Mouse (Mus musculus): ENCODE measurements at regions not wholly inside any gene's neighbourhood (a gene's known extent, or its start where the extent isn't known, plus 50 kb on each side); places are given as distances from the start of the nearest gene placed in this dataset.
A peak's percentile ranks its signal among the peaks of the same experiment; 100 is the strongest.

DNA sequence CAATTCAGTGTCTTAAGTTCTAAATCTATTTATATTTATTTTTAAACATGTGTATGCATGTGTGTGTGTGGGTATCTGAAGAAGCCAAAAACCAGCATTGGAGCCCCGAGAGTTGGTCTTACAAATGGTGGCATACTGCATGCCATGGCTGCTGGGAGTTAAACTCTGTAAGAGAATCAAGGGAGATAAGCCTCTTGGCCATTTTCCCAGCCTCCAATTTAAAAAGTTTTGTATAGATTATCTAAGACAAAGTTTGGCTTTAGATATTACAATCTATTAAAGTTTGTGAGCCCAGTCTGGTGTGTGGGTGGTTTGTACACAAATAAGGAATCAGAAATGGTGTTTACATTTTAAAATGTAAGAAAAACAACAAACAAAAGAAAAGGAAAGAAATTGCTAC, 343.2 kb upstream of the Marcks start:
- Histone ChIP-seq H3K79me2 (ENCODE audit: control insufficient read depth, insufficient read depth) (no peaks in the 10 kb centered on the region), H3K4me3 (no peak overlapping the region), H3K27me3 (ENCODE audit: control insufficient read depth, insufficient read depth, insufficient read length) (no peaks in the 10 kb centered on the region), H3K4me2 (ENCODE audit: low read depth) (no peak overlapping the region), H3K36me3 (ENCODE audit: control insufficient read depth, insufficient read depth) (no peaks in the 10 kb centered on the region), H3ac (ENCODE audit: control insufficient read depth, insufficient read length) (no peak overlapping the region)
- TF ChIP-seq TCF3 (IDR thresholded peaks at IDR 0.05; ENCODE audit: insufficient read length, low read depth) = no peak
- TF ChIP-seq E2F4 (IDR thresholded peaks at IDR 0.05; ENCODE audit: insufficient read depth) = no peak
- no peak for TF ChIP-seq MYOD1 (IDR thresholded peaks at IDR 0.05; ENCODE audit: control insufficient read depth in 1 of 3, insufficient read length in 2 of 3, low read depth in 2 of 3)
- TF ChIP-seq MYOG (IDR thresholded peaks at IDR 0.05; ENCODE audit: control insufficient read depth in 1 of 3, insufficient read depth in 1 of 3, insufficient read length in 2 of 3, low read depth in 2 of 3) = no peak
- no peak for TF ChIP-seq MAX (IDR thresholded peaks at IDR 0.05; ENCODE audit: low read depth)
- no peak for TF ChIP-seq USF1 (IDR thresholded peaks at IDR 0.05; ENCODE audit: low read depth)
- no peak for TF ChIP-seq POLR2AphosphoS2 (IDR thresholded peaks at IDR 0.05; ENCODE audit: insufficient read length, low read depth)
- TF ChIP-seq SRF (IDR thresholded peaks at IDR 0.05; ENCODE audit: control insufficient read depth, insufficient read length, low read depth) = no peak
- TF ChIP-seq TCF12 (IDR thresholded peaks at IDR 0.05; ENCODE audit: insufficient read depth, poor library complexity, severe bottlenecking) = no peak
- TF ChIP-seq POLR2A (IDR thresholded peaks at IDR 0.05; ENCODE audit: insufficient read length, low read depth) = no peak
- no peak for TF ChIP-seq CEBPB (IDR thresholded peaks at IDR 0.05; ENCODE audit: insufficient read depth, poor library complexity, severe bottlenecking)
- no peak for TF ChIP-seq REST (IDR thresholded peaks at IDR 0.05; ENCODE audit: insufficient read depth, insufficient read length)

DNA sequence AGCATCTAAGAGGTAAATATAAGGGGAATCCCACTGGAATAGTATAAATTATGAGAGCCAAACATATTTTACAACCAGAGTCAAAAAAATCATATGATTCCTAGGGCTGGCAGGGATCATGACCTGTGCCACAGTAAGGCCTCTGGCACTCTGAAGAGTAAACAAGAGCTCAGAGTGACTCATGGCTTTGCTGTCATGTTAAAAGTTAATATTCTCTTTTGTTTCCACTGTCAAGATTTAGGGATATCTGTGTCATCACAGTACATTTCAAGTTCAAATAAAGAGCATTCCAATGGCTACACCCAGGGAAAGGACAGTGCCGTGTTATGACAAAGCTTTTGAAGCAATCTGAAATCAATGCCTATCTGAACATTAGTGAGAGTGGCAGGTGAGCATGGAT, 341.6 kb upstream of the Marcks start:
- Histone ChIP-seq H3K27me3 (ENCODE audit: control insufficient read depth, insufficient read depth, insufficient read length) (no peaks in the 10 kb centered on the region), H3K36me3 (ENCODE audit: control insufficient read depth, insufficient read depth) (no peaks in the 10 kb centered on the region), H3K79me2 (ENCODE audit: control insufficient read depth, insufficient read depth) (no peaks in the 10 kb centered on the region), H3ac (ENCODE audit: control insufficient read depth, insufficient read length) (no peak overlapping the region), H3K4me2 (ENCODE audit: low read depth) (peak overlapping the region; percentile 34), H3K4me3 (no peak overlapping the region)
- TF ChIP-seq SRF (IDR thresholded peaks at IDR 0.05; ENCODE audit: control insufficient read depth, insufficient read length, low read depth) = no peak

DNA sequence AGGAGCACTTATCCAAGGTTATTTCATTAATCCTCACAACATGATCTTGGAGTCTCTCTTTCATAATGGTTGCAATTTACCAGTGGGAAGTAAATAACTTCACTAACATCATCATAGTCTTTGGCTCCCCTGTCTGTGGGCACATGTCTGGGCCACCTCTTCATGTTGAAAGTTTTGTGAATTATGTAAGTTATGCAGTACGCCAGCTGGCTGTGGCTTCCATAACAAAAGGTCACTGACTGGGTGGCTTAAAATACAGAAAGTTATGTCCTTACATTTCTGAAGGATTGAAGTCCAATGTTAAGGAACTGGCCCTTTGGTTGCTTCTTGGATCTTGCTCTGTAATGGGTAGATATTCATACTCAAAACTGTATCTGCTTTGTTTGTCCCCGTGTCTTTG, 339.4 kb upstream of the Marcks start:
- no peak overlapping the region for H3K4me2 ChIP-seq (ENCODE audit: low read depth)
- H3ac ChIP-seq (ENCODE audit: control insufficient read depth, insufficient read length) = no peak overlapping the region
- TF ChIP-seq REST (IDR thresholded peaks at IDR 0.05; ENCODE audit: insufficient read depth, insufficient read length) = no peak
- peak in 1 of 3 experiments; percentile 10 for TF ChIP-seq MYOG (IDR thresholded peaks at IDR 0.05; ENCODE audit: control insufficient read depth in 1 of 3, insufficient read depth in 1 of 3, insufficient read length in 2 of 3, low read depth in 2 of 3)
- no peaks in the 10 kb centered on the region for H3K79me2 ChIP-seq (ENCODE audit: control insufficient read depth, insufficient read depth)
- H3K27me3 ChIP-seq (ENCODE audit: control insufficient read depth, insufficient read depth, insufficient read length) = no peaks in the 10 kb centered on the region
- H3K4me3 ChIP-seq = no peak overlapping the region
- no peaks in the 10 kb centered on the region for H3K36me3 ChIP-seq (ENCODE audit: control insufficient read depth, insufficient read depth)

DNA sequence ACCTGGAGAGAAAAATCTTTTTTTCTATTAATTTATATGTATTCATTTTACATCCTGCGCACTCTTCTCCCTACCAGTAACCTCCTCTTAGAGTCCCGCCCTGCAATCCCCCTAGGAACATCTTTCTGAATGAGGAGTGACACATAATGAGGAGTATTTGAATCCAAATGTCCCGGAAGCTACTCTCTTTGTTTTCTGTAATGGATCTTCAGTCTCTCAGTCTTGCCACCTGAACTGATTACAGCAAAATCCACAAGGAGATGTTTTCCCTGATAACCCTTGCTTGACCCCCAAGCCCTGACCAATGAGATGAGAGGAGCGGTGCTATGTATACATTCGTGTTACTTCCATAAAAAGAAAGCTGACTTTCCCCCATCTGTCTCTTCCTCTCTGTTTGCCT, 334.4 kb upstream of the Marcks start:
- TF ChIP-seq SRF (IDR thresholded peaks at IDR 0.05; ENCODE audit: control insufficient read depth, insufficient read length, low read depth) (no peak), TCF12 (IDR thresholded peaks at IDR 0.05; ENCODE audit: insufficient read depth, poor library complexity, severe bottlenecking) (no peak), REST (IDR thresholded peaks at IDR 0.05; ENCODE audit: insufficient read depth, insufficient read length) (no peak), TCF3 (IDR thresholded peaks at IDR 0.05; ENCODE audit: insufficient read length, low read depth) (no peak), MYOD1 (IDR thresholded peaks at IDR 0.05; ENCODE audit: control insufficient read depth in 1 of 3, insufficient read length in 2 of 3, low read depth in 2 of 3) (no peak), CEBPB (IDR thresholded peaks at IDR 0.05; ENCODE audit: insufficient read depth, poor library complexity, severe bottlenecking) (no peak), USF1 (IDR thresholded peaks at IDR 0.05; ENCODE audit: low read depth) (no peak), MAX (IDR thresholded peaks at IDR 0.05; ENCODE audit: low read depth) (no peak), E2F4 (IDR thresholded peaks at IDR 0.05; ENCODE audit: insufficient read depth) (no peak)
- no peaks in the 10 kb centered on the region for H3K27me3 ChIP-seq (ENCODE audit: control insufficient read depth, insufficient read depth, insufficient read length)
- no peak overlapping the region for H3K4me2 ChIP-seq (ENCODE audit: low read depth)

DNA sequence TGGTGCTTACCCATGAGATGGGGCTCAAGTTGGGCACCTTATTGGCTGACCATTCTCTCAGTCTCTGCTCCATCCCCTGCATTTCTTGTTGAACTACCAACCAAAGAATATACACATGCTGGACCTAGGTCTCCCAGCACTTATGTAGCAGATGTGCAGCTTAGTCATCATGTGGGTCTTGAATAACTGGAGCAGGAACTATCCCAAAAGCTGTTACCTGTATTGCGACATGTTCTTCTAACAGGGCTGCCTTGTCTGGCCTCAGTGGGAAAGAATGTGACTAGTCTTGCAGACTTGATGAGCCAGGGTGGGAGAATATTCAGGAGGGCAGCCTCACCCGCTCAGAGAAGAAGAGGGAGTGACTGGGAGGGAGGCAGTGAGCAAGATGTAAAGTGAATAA, 318.7 kb upstream of the Marcks start:
- Histone ChIP-seq H3K79me2 (ENCODE audit: control insufficient read depth, insufficient read depth) (no peaks in the 10 kb centered on the region), H3K36me3 (ENCODE audit: control insufficient read depth, insufficient read depth) (no peaks in the 10 kb centered on the region), H3K4me2 (ENCODE audit: low read depth) (no peak overlapping the region), H3K27me3 (ENCODE audit: control insufficient read depth, insufficient read depth, insufficient read length) (no peaks in the 10 kb centered on the region), H3K4me3 (no peak overlapping the region), H3ac (ENCODE audit: control insufficient read depth, insufficient read length) (no peak overlapping the region)
- TF ChIP-seq POLR2AphosphoS2 (IDR thresholded peaks at IDR 0.05; ENCODE audit: insufficient read length, low read depth) = no peak
- peak; percentile 75; the same call in 1 of the 2 replicates for TF ChIP-seq CEBPB (IDR thresholded peaks at IDR 0.05; ENCODE audit: insufficient read depth, poor library complexity, severe bottlenecking)
- no peak for TF ChIP-seq MAX (IDR thresholded peaks at IDR 0.05; ENCODE audit: low read depth)

More for the DNA sequence above, 334.4 kb upstream of the Marcks start:
- Histone ChIP-seq H3K79me2 (ENCODE audit: control insufficient read depth, insufficient read depth) (no peaks in the 10 kb centered on the region), H3K4me3 (no peak overlapping the region), H3ac (ENCODE audit: control insufficient read depth, insufficient read length) (no peak overlapping the region), H3K36me3 (ENCODE audit: control insufficient read depth, insufficient read depth) (no peaks in the 10 kb centered on the region)

DNA sequence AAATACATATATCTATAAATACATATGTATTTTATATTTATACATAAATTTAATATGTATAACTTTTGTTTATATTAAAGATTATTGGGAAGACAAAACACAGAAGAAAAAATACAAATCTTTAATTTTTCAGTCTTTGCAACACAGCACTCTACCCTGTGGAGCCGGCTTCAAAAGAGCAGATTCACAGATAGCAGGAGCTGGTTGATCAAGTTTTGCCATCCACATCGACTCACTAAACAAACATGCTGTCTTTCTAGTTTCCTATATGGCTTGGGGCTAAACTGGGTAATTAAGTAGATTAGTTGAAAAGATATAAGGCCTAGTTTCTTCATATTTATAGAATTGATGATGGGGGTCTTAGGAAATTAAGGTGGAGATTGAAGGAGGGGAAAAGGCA, 311.2 kb upstream of the Marcks start:
- H3K27me3 ChIP-seq (ENCODE audit: control insufficient read depth, insufficient read depth, insufficient read length) = no peaks in the 10 kb centered on the region
- H3K4me3 ChIP-seq = no peak overlapping the region
- H3ac ChIP-seq (ENCODE audit: control insufficient read depth, insufficient read length) = no peak overlapping the region
- H3K4me2 ChIP-seq (ENCODE audit: low read depth) = no peak overlapping the region
- no peaks in the 10 kb centered on the region for H3K36me3 ChIP-seq (ENCODE audit: control insufficient read depth, insufficient read depth)
- no peak for TF ChIP-seq REST (IDR thresholded peaks at IDR 0.05; ENCODE audit: insufficient read depth, insufficient read length)
- TF ChIP-seq POLR2AphosphoS2 (IDR thresholded peaks at IDR 0.05; ENCODE audit: insufficient read length, low read depth) = no peak
- TF ChIP-seq MYOG (IDR thresholded peaks at IDR 0.05; ENCODE audit: control insufficient read depth in 1 of 3, insufficient read depth in 1 of 3, insufficient read length in 2 of 3, low read depth in 2 of 3) = no peak
- TF ChIP-seq MAX (IDR thresholded peaks at IDR 0.05; ENCODE audit: low read depth) = no peak
- TF ChIP-seq E2F4 (IDR thresholded peaks at IDR 0.05; ENCODE audit: insufficient read depth) = no peak
- no peak for TF ChIP-seq TCF3 (IDR thresholded peaks at IDR 0.05; ENCODE audit: insufficient read length, low read depth)
- H3K79me2 ChIP-seq (ENCODE audit: control insufficient read depth, insufficient read depth) = no peaks in the 10 kb centered on the region

Measured in myocyte (in vitro differentiated cells).